Mouse (Mus musculus): Measurements from ENCODE around the gene Ankrd36. TPM values are rescaled to one million over a fixed set of nuclear protein-coding genes. Genes with fewer than 3 reads are reported as not detected.
A peak's percentile ranks its signal among the peaks of the same experiment; 100 is the strongest.
"Not testable (repeated sequence)": the region's sequence is repeated elsewhere in the genome, so short reads cannot be mapped to it uniquely, and the experiment has no call there.

The Ankrd36 gene
- polyA plus RNA-seq, 1 experiment from 2014 or later = not detected

- peaks cover 81% of the 10 kb centered on the region for H3K36me3 ChIP-seq
- no peaks in the 10 kb centered on the region for H3K27me3 ChIP-seq
- no peak overlapping the region for H3K27ac ChIP-seq
- H3K9ac ChIP-seq = no peak overlapping the region
- H3K9me3 ChIP-seq (replicated peaks) = no peaks in the 10 kb centered on the region
- no peak overlapping the region for H3K4me2 ChIP-seq
- no peak for ATAC-seq (replicated peaks; ENCODE audit: insufficient number of reproducible peaks, insufficient read depth, low FRiP score, low read depth)
- no peak overlapping the region for H3K4me3 ChIP-seq
- 63% methylated on average over 6 of the region's 6 CpGs for whole genome bisulfite sequencing
- peaks cover 3% of the 10 kb centered on the region; the same call in 1 of the 2 replicates for H3K4me1 ChIP-seq (replicated peaks)
These were observed 38.8 kb upstream of the Ankrd36 start for GRCm38 (mm10) chr11:5530717-5531116.

DNA sequence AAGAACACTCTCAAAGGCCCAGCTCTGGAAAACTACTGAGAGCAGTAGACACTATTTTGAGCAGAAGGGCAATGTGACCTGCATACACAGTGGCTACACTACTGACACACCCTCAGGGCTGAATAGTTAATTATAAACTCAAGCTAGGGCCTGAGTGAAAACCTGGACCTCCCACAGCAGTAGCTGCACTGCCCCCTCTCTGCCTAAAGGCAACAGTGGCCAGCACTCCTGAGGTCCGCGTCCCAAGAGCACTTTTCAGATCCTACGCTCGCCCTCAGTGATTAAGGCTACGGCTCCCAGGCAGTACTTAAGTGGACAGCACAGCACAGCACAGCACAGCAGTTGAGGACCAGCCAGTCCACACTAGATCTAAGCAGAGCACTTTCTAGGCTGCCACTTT lies 36.4 kb upstream of the Ankrd36 start:
- peaks cover 3% of the 10 kb centered on the region; the same call in 1 of the 2 replicates for H3K4me1 ChIP-seq (replicated peaks)
- H3K36me3 ChIP-seq = peaks cover 70% of the 10 kb centered on the region
- peak; percentile 64; the same call in 1 of the 2 replicates for ATAC-seq (replicated peaks; ENCODE audit: insufficient number of reproducible peaks, insufficient read depth, low FRiP score, low read depth)
- H3K4me2 ChIP-seq = no peak overlapping the region
- H3K27me3 ChIP-seq = no peaks in the 10 kb centered on the region
- no peaks in the 10 kb centered on the region for H3K9me3 ChIP-seq (replicated peaks)
- no peak overlapping the region for H3K4me3 ChIP-seq
- H3K9ac ChIP-seq = no peak overlapping the region
- H3K27ac ChIP-seq = peak overlapping the region; percentile 34; the same call in 1 of the 2 replicates
- WGBS = 71% methylated on average over 5 of the region's 5 CpGs

DNA sequence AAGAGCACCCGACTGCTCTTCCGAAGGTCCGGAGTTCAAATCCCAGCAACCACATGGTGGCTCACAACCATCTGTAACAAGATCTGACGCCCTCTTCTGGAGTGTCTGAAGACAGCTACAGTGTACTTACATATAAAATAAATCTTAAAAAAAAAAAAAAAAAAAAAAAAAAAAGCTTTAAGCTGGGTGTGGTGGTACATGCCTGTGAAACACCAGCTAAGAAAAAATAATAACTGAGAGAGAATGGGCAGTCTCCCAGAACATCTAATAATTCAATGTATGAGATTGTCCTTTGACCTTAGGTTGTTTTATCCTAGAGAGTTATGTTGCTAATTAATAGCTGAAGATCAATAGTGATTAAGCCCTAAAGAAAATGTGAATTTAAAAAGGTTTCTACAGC lies 32.0 kb upstream of the Ankrd36 start:
- Histone ChIP-seq H3K4me1 (replicated peaks) (peaks cover 15% of the 10 kb centered on the region), H3K36me3 (peaks cover 34% of the 10 kb centered on the region)
- H3K4me3 ChIP-seq; H3K27me3 ChIP-seq; H3K9me3 ChIP-seq (replicated peaks); H3K27ac ChIP-seq; ATAC-seq (replicated peaks; ENCODE audit: insufficient number of reproducible peaks, insufficient read depth, low FRiP score, low read depth); H3K4me2 ChIP-seq; H3K9ac ChIP-seq: not testable (repeated sequence)
- 81% methylated on average over 4 of the region's 4 CpGs for WGBS

DNA sequence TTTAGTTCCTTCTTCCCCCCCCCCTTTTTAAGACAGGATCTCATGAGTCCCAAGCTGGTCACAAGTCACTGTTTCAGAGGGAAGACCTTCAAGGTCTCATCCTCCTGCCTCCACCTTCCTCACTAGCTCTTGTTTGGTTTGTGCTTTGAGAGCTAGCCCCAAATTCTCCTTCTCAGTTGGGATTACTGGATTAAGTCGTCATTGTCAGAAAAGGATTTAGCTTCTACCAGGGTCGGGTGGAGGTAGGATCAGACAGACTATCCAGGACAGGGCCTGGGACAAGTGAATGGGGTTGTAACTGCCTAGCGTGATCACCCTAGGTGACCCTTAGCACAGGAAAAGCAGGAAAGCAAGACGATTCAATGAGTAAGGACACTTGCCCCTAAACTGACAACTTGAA lies 29.2 kb upstream of the Ankrd36 start:
- ATAC-seq (replicated peaks; ENCODE audit: insufficient number of reproducible peaks, insufficient read depth, low FRiP score, low read depth) = no peak
- Histone ChIP-seq H3K27ac (no peak overlapping the region), H3K36me3 (peaks cover 6% of the 10 kb centered on the region; the same call in 1 of the 2 replicates), H3K9ac (no peak overlapping the region), H3K9me3 (replicated peaks) (no peaks in the 10 kb centered on the region), H3K4me2 (peak overlapping the region; percentile 78), H3K4me3 (peak overlapping the region; percentile 92), H3K4me1 (replicated peaks) (peaks cover 15% of the 10 kb centered on the region), H3K27me3 (no peaks in the 10 kb centered on the region)
- 56% methylated on average over 4 of the region's 4 CpGs for WGBS

- H3K27me3 ChIP-seq = no peaks in the 10 kb centered on the region
- H3K9me3 ChIP-seq (replicated peaks) = no peaks in the 10 kb centered on the region
- H3K36me3 ChIP-seq = peaks cover 6% of the 10 kb centered on the region; the same call in 1 of the 2 replicates
- peak overlapping the region; percentile 92 for H3K4me3 ChIP-seq
- peak overlapping the region; percentile 89 for H3K27ac ChIP-seq
- peaks cover 15% of the 10 kb centered on the region for H3K4me1 ChIP-seq (replicated peaks)
- ATAC-seq (replicated peaks; ENCODE audit: insufficient number of reproducible peaks, insufficient read depth, low FRiP score, low read depth) = no peak; the same call in 1 of the 2 replicates
- peak overlapping the region; percentile 78 for H3K4me2 ChIP-seq
- 2% methylated on average over 28 of the region's 28 CpGs for WGBS
- H3K9ac ChIP-seq = peak overlapping the region; percentile 91
These were observed 28.2 kb upstream of the Ankrd36 start for GRCm38 (mm10) chr11:5541230-5541798.

- Histone ChIP-seq H3K27ac (peak within 1 kb of the TSS; percentile 89), H3K4me2 (peak within 1 kb of the TSS; percentile 78), H3K9me3 (replicated peaks) (no peaks in the 10 kb centered on the region), H3K9ac (peak within 1 kb of the TSS; percentile 91), H3K36me3 (peaks cover 2% of the 10 kb centered on the region; the same call in 1 of the 2 replicates), H3K4me1 (replicated peaks) (peaks cover 15% of the 10 kb centered on the region), H3K4me3 (peak within 1 kb of the TSS; percentile 92), H3K27me3 (no peaks in the 10 kb centered on the region)
- peak; percentile 99 for ATAC-seq (replicated peaks; ENCODE audit: insufficient number of reproducible peaks, insufficient read depth, low FRiP score, low read depth)
- under 1% methylated on average over 65 of the region's 65 CpGs for WGBS
These were observed 27.5 kb upstream of the Ankrd36 start, which contains the start of gene Ccdc117 for GRCm38 (mm10) chr11:5541799-5542481. Gene Ccdc117 (minus strand): TSS chr11:5542187.

DNA sequence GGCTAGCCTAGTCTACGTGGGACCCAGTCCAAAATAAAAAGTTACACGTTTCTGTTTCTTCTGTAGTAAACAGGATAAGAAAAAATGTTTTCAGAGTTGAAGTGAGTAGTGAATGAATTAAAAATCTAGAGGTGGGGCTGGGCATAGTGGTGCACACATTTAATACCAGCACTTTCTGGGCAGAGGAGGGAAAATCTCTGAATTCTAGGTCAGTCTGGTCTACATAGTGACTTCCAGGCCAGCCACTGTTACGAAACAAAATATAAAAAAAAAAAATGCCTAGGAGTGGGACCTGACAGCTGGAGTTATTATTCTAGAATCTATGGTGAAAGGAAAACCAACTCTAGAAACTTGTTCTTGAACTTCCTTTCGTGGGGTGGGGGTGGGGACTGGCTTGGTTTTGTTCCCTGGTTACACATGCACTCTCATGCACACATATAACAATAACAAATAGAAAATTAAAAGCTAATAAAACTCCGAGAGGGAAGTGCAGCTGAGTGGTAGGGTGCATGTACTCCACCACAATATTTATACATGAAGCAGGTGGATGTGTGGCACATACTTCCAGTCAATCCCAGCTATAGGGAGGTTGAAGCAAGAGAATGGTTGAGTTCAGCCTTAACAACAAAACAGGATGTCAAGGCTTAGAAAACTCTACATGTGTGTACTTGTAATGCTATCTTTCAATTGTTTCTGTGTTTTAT lies 26.9 kb upstream of the Ankrd36 start:
- H3K36me3 ChIP-seq = peaks cover 2% of the 10 kb centered on the region; the same call in 1 of the 2 replicates
- H3K4me3 ChIP-seq = peak overlapping the region; percentile 92
- WGBS = 49% methylated on average over 5 of the region's 5 CpGs
- H3K4me1 ChIP-seq (replicated peaks) = peaks cover 15% of the 10 kb centered on the region
- no peaks in the 10 kb centered on the region for H3K27me3 ChIP-seq
- no peak overlapping the region for H3K9ac ChIP-seq
- peak overlapping the region; percentile 89 for H3K27ac ChIP-seq
- no peak for ATAC-seq (replicated peaks; ENCODE audit: insufficient number of reproducible peaks, insufficient read depth, low FRiP score, low read depth)
- H3K4me2 ChIP-seq = peak overlapping the region; percentile 78
- H3K9me3 ChIP-seq (replicated peaks) = no peaks in the 10 kb centered on the region

GRCm38 (mm10) chr11:5543281-5543680 lies 26.2 kb upstream of the Ankrd36 start:
- Histone ChIP-seq H3K9ac (no peak overlapping the region), H3K9me3 (replicated peaks) (no peaks in the 10 kb centered on the region), H3K27me3 (no peaks in the 10 kb centered on the region), H3K4me3 (no peak overlapping the region), H3K27ac (no peak overlapping the region), H3K4me1 (replicated peaks) (peaks cover 15% of the 10 kb centered on the region), H3K36me3 (peaks cover 2% of the 10 kb centered on the region; the same call in 1 of the 2 replicates), H3K4me2 (no peak overlapping the region)
- WGBS = 70% methylated on average over 1 of the region's 1 CpGs
- ATAC-seq (replicated peaks; ENCODE audit: insufficient number of reproducible peaks, insufficient read depth, low FRiP score, low read depth) = no peak

DNA sequence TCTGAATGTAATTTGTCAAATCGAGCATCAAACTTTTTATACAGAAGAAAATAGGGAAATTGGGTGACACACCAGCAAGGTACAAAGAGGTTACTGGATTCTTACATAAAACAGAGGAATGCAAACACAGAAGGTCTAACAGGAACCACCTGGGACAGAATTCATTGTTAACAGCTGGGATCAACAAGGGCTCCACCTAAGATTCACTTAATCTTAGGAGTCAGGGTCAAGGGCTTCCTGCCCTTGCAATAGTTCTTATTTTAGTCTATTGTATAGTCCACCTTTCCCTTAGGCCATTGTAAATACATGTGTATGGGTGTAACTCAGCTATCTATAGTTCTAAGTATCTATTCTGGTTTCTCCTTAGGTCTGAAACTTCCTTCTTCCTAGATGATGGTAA lies 24.8 kb upstream of the Ankrd36 start:
- not testable (repeated sequence) for H3K27ac ChIP-seq; ATAC-seq (replicated peaks; ENCODE audit: insufficient number of reproducible peaks, insufficient read depth, low FRiP score, low read depth)
- 76% methylated on average over 1 of the region's 1 CpGs for WGBS

DNA sequence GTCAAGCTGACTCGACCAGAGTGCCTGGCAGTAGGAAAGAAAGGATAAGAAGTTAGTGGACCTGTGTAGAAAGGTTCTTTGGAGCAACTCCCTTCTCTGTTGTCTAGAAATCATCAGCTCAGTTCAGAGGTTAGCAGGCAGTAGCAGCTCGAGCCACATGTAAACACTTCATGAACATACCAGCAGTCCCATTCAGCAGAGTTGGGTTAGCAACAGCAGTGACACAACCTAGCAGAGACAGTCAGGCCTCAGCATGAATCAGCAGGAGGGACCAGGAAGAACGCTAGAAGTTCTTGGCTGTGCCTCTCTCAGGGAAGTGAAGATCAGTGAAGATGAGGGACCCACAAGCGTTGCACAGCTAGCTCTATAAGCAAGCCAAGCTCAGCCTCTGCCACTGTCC lies 24.0 kb upstream of the Ankrd36 start:
- Histone ChIP-seq H3K4me2 (no peak overlapping the region), H3K36me3 (no peaks in the 10 kb centered on the region), H3K4me1 (replicated peaks) (peaks cover 12% of the 10 kb centered on the region), H3K4me3 (no peak overlapping the region), H3K27me3 (no peaks in the 10 kb centered on the region), H3K9me3 (replicated peaks) (no peaks in the 10 kb centered on the region), H3K27ac (no peak overlapping the region), H3K9ac (no peak overlapping the region)
- 71% methylated on average over 4 of the region's 4 CpGs for WGBS
- ATAC-seq (replicated peaks; ENCODE audit: insufficient number of reproducible peaks, insufficient read depth, low FRiP score, low read depth) = no peak

More for the DNA sequence above, 24.8 kb upstream of the Ankrd36 start:
- peaks cover 15% of the 10 kb centered on the region for H3K4me1 ChIP-seq (replicated peaks)
- H3K27me3 ChIP-seq; H3K9ac ChIP-seq; H3K4me2 ChIP-seq; H3K4me3 ChIP-seq; H3K36me3 ChIP-seq; H3K9me3 ChIP-seq (replicated peaks): not testable (repeated sequence)

- Histone ChIP-seq H3K27me3 (no peaks in the 10 kb centered on the region), H3K9me3 (replicated peaks) (no peaks in the 10 kb centered on the region), H3K36me3 (no peaks in the 10 kb centered on the region), H3K4me3 (no peak overlapping the region), H3K4me2 (no peak overlapping the region), H3K9ac (no peak overlapping the region), H3K27ac (no peak overlapping the region), H3K4me1 (replicated peaks) (peaks cover 5% of the 10 kb centered on the region)
- no peak for ATAC-seq (replicated peaks; ENCODE audit: insufficient number of reproducible peaks, insufficient read depth, low FRiP score, low read depth)
- WGBS = 68% methylated on average over 3 of the region's 3 CpGs
These were observed 22.8 kb upstream of the Ankrd36 start for GRCm38 (mm10) chr11:5546693-5547092.

All from heart, embryonic 15.5 days (tissue).